Comparison of ENCODE assay signal across 8 mouse cellular contexts in genomic region chr19:55745192-55745578, GRCm38 (mm10). TPM values are rescaled to one million over a fixed set of nuclear protein-coding genes. Genes with fewer than 3 reads are reported as not detected.
DNase-seq lines count a peak whose midpoint lies in the region; ATAC-seq lines count a peak whose summit lies in the region.

No protein-coding gene starts in this region.

- H3K4me3 ChIP-seq in lung, embryonic 15.5 days = peak overlapping the region; percentile 75
- H3K4me3 ChIP-seq in forebrain, embryonic 16.5 days (replicated peaks; ENCODE audit: low read length) = peak overlapping the region; percentile 53
- peak overlapping the region; percentile 82 for H3K4me3 ChIP-seq in liver, embryonic 11.5 days (ENCODE audit: low read depth, low read length)
- H3K4me3 ChIP-seq in stomach, embryonic 16.5 days (replicated peaks; ENCODE audit: low read length) = peak overlapping the region; percentile 67

- no peaks in the 10 kb centered on the region for H3K27me3 ChIP-seq in lung, embryonic 15.5 days
- H3K27me3 ChIP-seq in forebrain, embryonic 16.5 days (replicated peaks; ENCODE audit: control insufficient read depth, insufficient read depth, low read length) = no peaks in the 10 kb centered on the region
- peaks cover 41% of the 10 kb centered on the region for H3K27me3 ChIP-seq in liver, embryonic 11.5 days (replicated peaks; ENCODE audit: control insufficient read depth, insufficient read depth, low read length)
- H3K27me3 ChIP-seq in stomach, embryonic 16.5 days (ENCODE audit: control insufficient read depth, insufficient read depth, low read length) = no peaks in the 10 kb centered on the region

- DNase-seq in lung, postnatal 4 days = no peak
- DNase-seq in liver, embryonic 11.5 days (ENCODE audit: low spot score) = no peak
- no peak for DNase-seq in urinary bladder, postnatal 14 days (ENCODE audit: low spot score)
- DNase-seq in cerebellum, adult 18-20 months = no peak
- no peak for DNase-seq in lung, postnatal 10 days

- ATAC-seq in lung, embryonic 15.5 days (ENCODE audit: borderline replicate concordance, extremely low read depth, low FRiP score, low TSS enrichment) = no peak
- no peak for ATAC-seq in forebrain, embryonic 16.5 days
- ATAC-seq in liver, embryonic 11.5 days (replicated peaks; ENCODE audit: low FRiP score) = no peak
- no peak for ATAC-seq in stomach, embryonic 16.5 days (ENCODE audit: insufficient read depth, low FRiP score)

- no peaks in the 10 kb centered on the region for H3K9me3 ChIP-seq in lung, embryonic 15.5 days
- H3K9me3 ChIP-seq in forebrain, embryonic 16.5 days (ENCODE audit: control insufficient read depth, low read length) = no peaks in the 10 kb centered on the region
- H3K9me3 ChIP-seq in liver, embryonic 11.5 days (ENCODE audit: control insufficient read depth, low read length) = no peaks in the 10 kb centered on the region
- H3K9me3 ChIP-seq in stomach, embryonic 16.5 days (replicated peaks; ENCODE audit: control insufficient read depth, low read length) = no peaks in the 10 kb centered on the region

- peaks cover 63% of the 10 kb centered on the region for H3K4me1 ChIP-seq in lung, embryonic 15.5 days
- H3K4me1 ChIP-seq in forebrain, embryonic 16.5 days (replicated peaks; ENCODE audit: control insufficient read depth, insufficient read depth, low read length) = peaks cover 76% of the 10 kb centered on the region
- H3K4me1 ChIP-seq in liver, embryonic 11.5 days (replicated peaks; ENCODE audit: control insufficient read depth, insufficient read depth, low read length) = peaks cover 35% of the 10 kb centered on the region
- H3K4me1 ChIP-seq in stomach, embryonic 16.5 days (ENCODE audit: control insufficient read depth, insufficient read depth, low read length) = peaks cover 40% of the 10 kb centered on the region

- 27% methylated on average over 9 of the region's 9 CpGs for WGBS in lung, embryonic 15.5 days
- 15% methylated on average over 9 of the region's 9 CpGs for whole genome bisulfite sequencing in forebrain, embryonic 16.5 days
- 32% methylated on average over 9 of the region's 9 CpGs for WGBS in liver, embryonic 11.5 days
- 24% methylated on average over 9 of the region's 9 CpGs for WGBS in stomach, embryonic 16.5 days

- no peak overlapping the region for H3K27ac ChIP-seq in lung, embryonic 15.5 days
- no peak overlapping the region for H3K27ac ChIP-seq in forebrain, embryonic 16.5 days (ENCODE audit: low read length)
- H3K27ac ChIP-seq in liver, embryonic 11.5 days (ENCODE audit: low read depth, low read length) = no peak overlapping the region
- peak overlapping the region; percentile 99; the same call in 1 of the 2 replicates for H3K27ac ChIP-seq in stomach, embryonic 16.5 days (ENCODE audit: low read length)

- no peaks in the 10 kb centered on the region for H3K36me3 ChIP-seq in lung, embryonic 15.5 days
- H3K36me3 ChIP-seq in forebrain, embryonic 16.5 days (ENCODE audit: control insufficient read depth, insufficient read depth) = no peaks in the 10 kb centered on the region
- H3K36me3 ChIP-seq in liver, embryonic 11.5 days (ENCODE audit: control insufficient read depth, insufficient read depth, low read length) = no peaks in the 10 kb centered on the region
- no peaks in the 10 kb centered on the region for H3K36me3 ChIP-seq in stomach, embryonic 16.5 days (ENCODE audit: control insufficient read depth, insufficient read depth, low read length)

- H3K9ac ChIP-seq in lung, embryonic 15.5 days = peak overlapping the region; percentile 87; the same call in 1 of the 2 replicates
- no peak overlapping the region for H3K9ac ChIP-seq in forebrain, embryonic 16.5 days (replicated peaks; ENCODE audit: low read depth, low read length)
- peak overlapping the region; percentile 77 for H3K9ac ChIP-seq in liver, embryonic 11.5 days (ENCODE audit: low read depth, low read length)
- H3K9ac ChIP-seq in stomach, embryonic 16.5 days (ENCODE audit: low read length) = peak overlapping the region; percentile 99

- peak overlapping the region; percentile 93 for H3K4me2 ChIP-seq in lung, embryonic 15.5 days
- peak overlapping the region; percentile 73 for H3K4me2 ChIP-seq in forebrain, embryonic 16.5 days (ENCODE audit: low read length)
- peak overlapping the region; percentile 78 for H3K4me2 ChIP-seq in liver, embryonic 11.5 days
- peak overlapping the region; percentile 83 for H3K4me2 ChIP-seq in stomach, embryonic 16.5 days (ENCODE audit: low read depth, low read length)

RNA-seq across cellular contexts. Expression of gene Tcf7l2, which starts 3.6 kb away (rescaled TPM):
- polyA plus RNA-seq in lung, embryonic 15.5 days (2015; fragmentation: Nextera tagmentation; extraction: Ambion mirVana) = 42.5 and 45.6 TPM in 2 replicates
- 26.5 and 58.7 TPM in 2 replicates for polyA plus RNA-seq in forebrain, embryonic 16.5 days (2015; fragmentation: Nextera tagmentation; extraction: Ambion mirVana)
- polyA plus RNA-seq in liver, embryonic 11.5 days (2014; fragmentation: Nextera tagmentation; extraction: Ambion mirVana) = 48.9 and 50.3 TPM in 2 replicates
- polyA plus RNA-seq in stomach, embryonic 16.5 days (2015; fragmentation: Nextera tagmentation; extraction: Ambion mirVana) = 76.8 and 81.3 TPM in 2 replicates
